8 mouse cellular contexts compared by ENCODE assay signal in genomic region chr11:7423276-7424081, GRCm38 (mm10).
DNase-seq lines count a peak whose midpoint lies in the region; ATAC-seq lines count a peak whose summit lies in the region.

No protein-coding gene starts in this region.

- WGBS in heart, embryonic 16.5 days: 17% methylated on average over 13 of the region's 13 CpGs
- 18% methylated on average over 13 of the region's 13 CpGs for WGBS in stomach, embryonic 14.5 days

- H3K9me3 ChIP-seq in heart, embryonic 16.5 days (replicated peaks; ENCODE audit: control insufficient read depth, low read length): no peaks in the 10 kb centered on the region
- no peaks in the 10 kb centered on the region for H3K9me3 ChIP-seq in stomach, embryonic 14.5 days (ENCODE audit: control insufficient read depth, low read depth, low read length)

- H3K4me2 ChIP-seq in heart, embryonic 16.5 days (ENCODE audit: low read depth, low read length): peak overlapping the region; percentile 26
- H3K4me2 ChIP-seq in stomach, embryonic 14.5 days (replicated peaks; ENCODE audit: low read depth, low read length): no peak overlapping the region

- H3K4me1 ChIP-seq in heart, embryonic 16.5 days (ENCODE audit: control insufficient read depth, insufficient read depth, low read length): no peaks in the 10 kb centered on the region; the same call in 1 of the 2 replicates
- no peaks in the 10 kb centered on the region for H3K4me1 ChIP-seq in stomach, embryonic 14.5 days (ENCODE audit: control insufficient read depth, insufficient read depth, low read length)

- DNase-seq in gastrocnemius, adult 18-20 months (ENCODE audit: low spot score): peak; percentile 39
- no peak for DNase-seq in gastrocnemius, postnatal 14 days
- DNase-seq in embryo, embryonic 9.5 days (ENCODE audit: extremely low spot score): peak; percentile 39
- DNase-seq in kidney, postnatal 25 days: peak; percentile 29 to 59
- DNase-seq in left cerebral cortex, adult 11 months (ENCODE audit: low spot score): no peak
- DNase-seq in thymus, postnatal 36 days: no peak

- no peaks in the 10 kb centered on the region for H3K36me3 ChIP-seq in heart, embryonic 16.5 days (ENCODE audit: control insufficient read depth, insufficient read depth)
- H3K36me3 ChIP-seq in stomach, embryonic 14.5 days (ENCODE audit: control insufficient read depth, insufficient read depth, low read length): no peaks in the 10 kb centered on the region

- ATAC-seq in heart, embryonic 16.5 days (replicated peaks; ENCODE audit: extremely low read depth, insufficient read depth, low FRiP score): peak; percentile 45; the same call in 1 of the 2 replicates
- peak; percentile 76; the same call in 1 of the 2 replicates for ATAC-seq in stomach, embryonic 14.5 days (ENCODE audit: insufficient number of reproducible peaks, insufficient read depth, low FRiP score, low read depth)

- H3K9ac ChIP-seq in heart, embryonic 16.5 days (ENCODE audit: low read length): no peak overlapping the region
- no peak overlapping the region for H3K9ac ChIP-seq in stomach, embryonic 14.5 days (replicated peaks; ENCODE audit: low read depth, low read length)

- no peak overlapping the region for H3K4me3 ChIP-seq in heart, embryonic 16.5 days (ENCODE audit: low read length)
- no peak overlapping the region for H3K4me3 ChIP-seq in stomach, embryonic 14.5 days (ENCODE audit: low read depth, low read length)

- H3K27me3 ChIP-seq in heart, embryonic 16.5 days (ENCODE audit: control insufficient read depth, insufficient read depth, low read length): 0 out of 2 replicates have a peak, but pooled peaks cover 2% of the 10 kb centered on the region
- no peaks in the 10 kb centered on the region for H3K27me3 ChIP-seq in stomach, embryonic 14.5 days (ENCODE audit: control insufficient read depth, insufficient read depth, low read length)

- intact Hi-C loops in gastrocnemius, postnatal 14 days (cut with DNase I; ENCODE audit: low total_unique reads): no loop called here

- H3K27ac ChIP-seq in heart, embryonic 16.5 days (ENCODE audit: low read length): no peak overlapping the region
- H3K27ac ChIP-seq in stomach, embryonic 14.5 days (ENCODE audit: low read length): no peak overlapping the region

Comparison
In these comparisons a context has a peak if more than half of its experiments do, and no peak if none do; other contexts are left out.
1. DNase-seq: peak in gastrocnemius, adult 18-20 months (single experiment), embryo, embryonic 9.5 days (single experiment) and kidney, postnatal 25 days (2 of 2); none in gastrocnemius, postnatal 14 days (single experiment), left cerebral cortex, adult 11 months (single experiment) and thymus, postnatal 36 days (0 of 2).